In genomic region chr2:25332286-25333160, GRCm38 (mm10) we compare ENCODE assay signal across 8 mouse cellular contexts. TPM values are rescaled to one million over a fixed set of nuclear protein-coding genes. Genes with fewer than 3 reads are reported as not detected.
DNase-seq lines count a peak whose midpoint lies in the region; ATAC-seq lines count a peak whose summit lies in the region.

Gene Man1b1 (plus strand): TSS chr2:25332338.

- H3K4me2 ChIP-seq in heart, embryonic 14.5 days (ENCODE audit: low read length): peak within 1 kb of the TSS; percentile 97
- peak within 1 kb of the TSS; percentile 91 for H3K4me2 ChIP-seq in liver, embryonic 13.5 days
- H3K4me2 ChIP-seq in stomach, embryonic 16.5 days (ENCODE audit: low read depth, low read length): peak within 1 kb of the TSS; percentile 74

- peak within 1 kb of the TSS; percentile 83 to 93 for H3K27ac ChIP-seq in heart, embryonic 14.5 days (replicated peaks in 1 of 2; ENCODE audit: control insufficient read depth in 1 of 2, insufficient read depth in 1 of 2, low read depth in 2 of 2, low read length in 2 of 2)
- peak within 1 kb of the TSS; percentile 84 for H3K27ac ChIP-seq in liver, embryonic 13.5 days
- peak within 1 kb of the TSS; percentile 92 for H3K27ac ChIP-seq in stomach, embryonic 16.5 days (ENCODE audit: low read length)

- ATAC-seq in CD4-positive, CD25-positive, alpha-beta regulatory T cell, adult 4 months: peak; percentile 98
- ATAC-seq in heart, embryonic 14.5 days (ENCODE audit: insufficient number of reproducible peaks, insufficient read depth, low FRiP score, low read depth): peak; percentile 98
- ATAC-seq in liver, embryonic 13.5 days (ENCODE audit: low read depth): peak; percentile 97
- peak; percentile 99 for ATAC-seq in stomach, embryonic 16.5 days (ENCODE audit: insufficient read depth, low FRiP score)

- H3K4me1 ChIP-seq in heart, embryonic 14.5 days (ENCODE audit: control insufficient read depth in 2 of 2, insufficient read depth in 2 of 2, low read length in 2 of 2): peaks cover 2 to 14% of the 10 kb centered on the region in 2 experiments; a peak in 3 of 4 replicates
- peaks cover 30% of the 10 kb centered on the region for H3K4me1 ChIP-seq in liver, embryonic 13.5 days (replicated peaks)
- peaks cover 14% of the 10 kb centered on the region for H3K4me1 ChIP-seq in stomach, embryonic 16.5 days (ENCODE audit: control insufficient read depth, insufficient read depth, low read length)

- H3K9ac ChIP-seq in heart, embryonic 14.5 days (ENCODE audit: low read length): peak within 1 kb of the TSS; percentile 93
- H3K9ac ChIP-seq in liver, embryonic 13.5 days: peak within 1 kb of the TSS; percentile 92
- H3K9ac ChIP-seq in stomach, embryonic 16.5 days (ENCODE audit: low read length): peak within 1 kb of the TSS; percentile 96

- under 1% methylated on average over 78 of the region's 78 CpGs for WGBS in heart, embryonic 14.5 days
- WGBS in liver, embryonic 13.5 days (ENCODE audit: insufficient replicate concordance): under 1% methylated on average over 78 of the region's 78 CpGs
- WGBS in stomach, embryonic 16.5 days: under 1% methylated on average over 78 of the region's 78 CpGs

- H3K9me3 ChIP-seq in heart, embryonic 14.5 days (ENCODE audit: control insufficient read depth, low read length): no peaks in the 10 kb centered on the region
- no peaks in the 10 kb centered on the region for H3K9me3 ChIP-seq in liver, embryonic 13.5 days (replicated peaks)
- H3K9me3 ChIP-seq in stomach, embryonic 16.5 days (replicated peaks; ENCODE audit: control insufficient read depth, low read length): no peaks in the 10 kb centered on the region

- DNase-seq in c-Kit-negative CD71-positive TER-119-positive erythroid progenitor cells, embryonic 14.5 days (ENCODE audit: low read depth, low spot score): peak; percentile 99
- peak; percentile 98 for DNase-seq in fibroblast of lung, adult 2 months (ENCODE audit: low read depth)
- DNase-seq in kidney, postnatal 14 days: peak; percentile 100
- peak; percentile 99 for DNase-seq in liver, embryonic 13.5 days
- DNase-seq in neural tube, embryonic 10.5 days (ENCODE audit: extremely low spot score, low spot score): peak; percentile 99

- no peaks in the 10 kb centered on the region for H3K27me3 ChIP-seq in heart, embryonic 14.5 days (ENCODE audit: control insufficient read depth, insufficient read depth, low read length)
- H3K27me3 ChIP-seq in liver, embryonic 13.5 days: no peaks in the 10 kb centered on the region
- no peaks in the 10 kb centered on the region for H3K27me3 ChIP-seq in stomach, embryonic 16.5 days (ENCODE audit: control insufficient read depth, insufficient read depth, low read length)

- H3K4me3 ChIP-seq in heart, embryonic 14.5 days (ENCODE audit: control insufficient read depth in 1 of 2, insufficient read depth in 1 of 2, low read depth in 1 of 2, low read length in 2 of 2): peak within 1 kb of the TSS; percentile 96
- peak within 1 kb of the TSS; percentile 88 for H3K4me3 ChIP-seq in liver, embryonic 13.5 days (replicated peaks)
- H3K4me3 ChIP-seq in stomach, embryonic 16.5 days (replicated peaks; ENCODE audit: low read length): peak within 1 kb of the TSS; percentile 67

- peaks cover 41% of the 10 kb centered on the region for H3K36me3 ChIP-seq in heart, embryonic 14.5 days (ENCODE audit: control insufficient read depth, insufficient read depth, low read length)
- H3K36me3 ChIP-seq in liver, embryonic 13.5 days: peaks cover 40% of the 10 kb centered on the region
- H3K36me3 ChIP-seq in stomach, embryonic 16.5 days (ENCODE audit: control insufficient read depth, insufficient read depth, low read length): peaks cover 17% of the 10 kb centered on the region

RNA-seq across cellular contexts. Expression of gene Man1b1, which starts in this region (rescaled TPM):
- 10 to 100 TPM; 21.7 to 32.4 TPM for polyA plus RNA-seq in CD4-positive, CD25-positive, alpha-beta regulatory T cell, adult 4 months (2017; shearing (Covaris generic))
- 42.8 and 48.1 TPM in 2 replicates for polyA plus RNA-seq in heart, embryonic 14.5 days (2014; fragmentation: Nextera tagmentation; extraction: Ambion mirVana)
- 18.8 and 27.1 TPM in 2 replicates for polyA plus RNA-seq in liver, embryonic 13.5 days (2015; fragmentation: Nextera tagmentation; extraction: Ambion mirVana)
- 46.0 and 47.0 TPM in 2 replicates for polyA plus RNA-seq in stomach, embryonic 16.5 days (2015; fragmentation: Nextera tagmentation; extraction: Ambion mirVana)

Comparison
In these comparisons a context has a peak if more than half of its experiments do, and no peak if none do; other contexts are left out.
1. Peak in every context shown above with its lines: DNase-seq, ATAC-seq, H3K4me3 ChIP-seq and H3K27ac ChIP-seq.